ENCODE assay signal across 1 mouse cellular context in the genomic region with DNA sequence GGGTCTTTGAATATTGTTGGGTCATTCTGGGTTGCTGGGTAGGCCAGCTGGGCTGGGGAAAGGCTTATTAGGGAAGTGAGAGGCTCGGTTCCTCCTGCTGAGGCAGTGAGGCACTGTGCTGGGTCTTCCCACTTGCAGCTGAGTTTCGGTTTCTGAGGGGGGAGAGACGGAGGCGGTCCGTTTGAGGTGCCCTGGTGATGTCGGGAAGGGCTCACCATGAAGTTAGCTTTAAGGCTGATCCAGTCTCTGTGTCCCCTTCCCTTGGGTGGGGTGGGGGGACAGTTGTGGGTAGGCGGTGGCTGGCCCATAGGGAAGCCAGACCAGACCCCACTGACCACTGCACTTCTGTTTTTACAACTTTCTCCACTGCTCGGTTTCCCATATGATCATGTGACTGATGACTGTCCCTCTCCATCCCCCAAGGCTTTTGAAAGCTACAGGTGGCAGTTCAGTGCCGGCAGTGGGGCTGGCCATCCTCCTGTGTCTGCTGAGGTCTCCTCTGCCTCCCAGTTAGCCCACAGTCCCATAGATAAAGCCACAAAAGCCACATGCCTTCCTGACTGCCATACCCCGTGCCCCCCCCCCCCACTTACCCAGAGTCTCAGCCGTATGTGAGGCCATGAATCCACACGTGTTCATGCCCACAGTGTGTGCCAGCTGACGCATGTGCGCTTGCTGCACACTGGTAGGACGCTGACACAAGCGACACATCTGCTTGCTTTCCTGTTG.
TF ChIP-seq lines count a peak whose summit lies in the region.

No protein-coding gene starts in this region.

TF ChIP-seq in CH12.LX, 34 proteins besides CTCF, POLR2A, EP300 and RAD21:
- TF ChIP-seq CHD2 (IDR thresholded peaks at IDR 0.05; ENCODE audit: low read length) (peak; percentile 86), JUN (IDR thresholded peaks at IDR 0.05; ENCODE audit: insufficient read depth, low read depth, low read length) (no peak; the same call in 1 of the 2 replicates), GABPA (IDR thresholded peaks at IDR 0.05; ENCODE audit: insufficient replicate concordance, low read depth, low read length) (no peak), RCOR1 (conservative IDR thresholded peaks at IDR 0.05; ENCODE audit: low read depth, low read length) (peak; percentile 99), KAT2A (IDR thresholded peaks at IDR 0.05; ENCODE audit: insufficient replicate concordance, low read length) (no peak), ZC3H11A (IDR thresholded peaks at IDR 0.05; ENCODE audit: low read depth, low read length) (no peak), MXI1 (IDR thresholded peaks at IDR 0.05; ENCODE audit: low read depth, low read length) (peak; percentile 90), MEF2A (IDR thresholded peaks at IDR 0.05; ENCODE audit: borderline replicate concordance, low read depth, low read length) (peak; percentile 89), SIN3A (IDR thresholded peaks at IDR 0.05; ENCODE audit: low read length) (no peak; the same call in none of the 2 replicates), ZMIZ1 (IDR thresholded peaks at IDR 0.05; ENCODE audit: low read depth, low read length) (no peak; the same call in 1 of the 2 replicates), MAX (IDR thresholded peaks at IDR 0.05; ENCODE audit: low read length) (peak; percentile 97), ZKSCAN1 (IDR thresholded peaks at IDR 0.05; ENCODE audit: borderline replicate concordance, low read depth, low read length) (no peak), CHD1 (IDR thresholded peaks at IDR 0.05; ENCODE audit: low read depth, low read length) (no peak), POLR2AphosphoS2 (IDR thresholded peaks at IDR 0.05; ENCODE audit: low read depth, low read length) (no peak), UBTF (IDR thresholded peaks at IDR 0.05; ENCODE audit: low read depth, low read length) (peak; percentile 29; the same call in 1 of the 2 replicates), USF2 (conservative IDR thresholded peaks at IDR 0.05; ENCODE audit: low read depth, low read length) (peak; percentile 85), IRF4 (IDR thresholded peaks at IDR 0.05; ENCODE audit: low read depth, low read length) (peak; percentile 98), JUND (conservative IDR thresholded peaks at IDR 0.05; ENCODE audit: low read depth, low read length) (0 out of 2 replicates have a peak, but pooled peaks have one; percentile 17), ELF1 (IDR thresholded peaks at IDR 0.05; ENCODE audit: low read depth, low read length) (peak; percentile 59; the same call in 1 of the 2 replicates), ETS1 (conservative IDR thresholded peaks at IDR 0.05; ENCODE audit: low read depth, low read length) (peak; percentile 98), HCFC1 (IDR thresholded peaks at IDR 0.05; ENCODE audit: low read depth, low read length) (no peak; the same call in 1 of the 2 replicates), NELFE (IDR thresholded peaks at IDR 0.05; ENCODE audit: low read depth, low read length) (no peak; the same call in 1 of the 2 replicates), TBP (conservative IDR thresholded peaks at IDR 0.05; ENCODE audit: low read depth, low read length) (peak; percentile 78), BHLHE40 (IDR thresholded peaks at IDR 0.05; ENCODE audit: low read depth, low read length) (peak; percentile 98), TCF12 (IDR thresholded peaks at IDR 0.05; ENCODE audit: low read depth, low read length) (peak; percentile 99), SMC3 (IDR thresholded peaks at IDR 0.05; ENCODE audit: low read depth, low read length) (no peak), E2F4 (IDR thresholded peaks at IDR 0.05; ENCODE audit: insufficient replicate concordance, low read depth, low read length) (no peak), ZNF384 (IDR thresholded peaks at IDR 0.05; ENCODE audit: low read depth, low read length) (no peak), MYC (IDR thresholded peaks at IDR 0.05; ENCODE audit: low read depth, low read length) (peak; percentile 93), USF1 (IDR thresholded peaks at IDR 0.05; ENCODE audit: low read depth, low read length) (peak; percentile 84), MAFK (IDR thresholded peaks at IDR 0.05; ENCODE audit: insufficient replicate concordance, low read length) (peak; percentile 90), NRF1 (IDR thresholded peaks at IDR 0.05; ENCODE audit: low read depth, low read length) (peak; percentile 69), MAZ (IDR thresholded peaks at IDR 0.05; ENCODE audit: low read depth, low read length) (peak; percentile 94), PAX5 (IDR thresholded peaks at IDR 0.05; ENCODE audit: low read length) (no peak)
